ENCODE assay signal across 10 mouse cellular contexts in genomic region chrX:99568244-99568643, GRCm38 (mm10).
A peak's percentile ranks its signal among the peaks of the same experiment; 100 is the strongest.
DNase-seq lines count a peak whose midpoint lies in the region; ATAC-seq and TF ChIP-seq lines count a peak whose summit lies in the region.
"Had no signal": no experiment of that assay in that cellular context is flagged by ENCODE, and none has a peak within 500 bp of the region (broad histone marks: within the 10 kb centered on the region; RNA-seq: fewer than 3 reads in every experiment).

No protein-coding gene starts in this region.

- DNase-seq in heart, postnatal 4 days = no peak
- DNase-seq in embryonic facial prominence, embryonic 10.5 days (ENCODE audit: low spot score) = no peak
- DNase-seq in forebrain, postnatal 0 days = no peak
- no peak for DNase-seq in limb, embryonic 14.5 days (ENCODE audit: low spot score)
- DNase-seq in adrenal gland, adult 18-20 months (ENCODE audit: low spot score in 2 of 2) = no peak
- DNase-seq in layer of hippocampus, adult 9-11 months = no peak
- DNase-seq in liver, embryonic 11.5 days (ENCODE audit: low spot score) = no peak
- DNase-seq: kidney, adult 11 months had no signal

- no peaks in the 10 kb centered on the region for H3K9me3 ChIP-seq in heart, embryonic 14.5 days (ENCODE audit: control insufficient read depth, low read length)
- H3K9me3 ChIP-seq in embryonic facial prominence, embryonic 10.5 days = no peaks in the 10 kb centered on the region
- H3K9me3 ChIP-seq in forebrain, postnatal 0 days (ENCODE audit: low read length) = no peaks in the 10 kb centered on the region
- H3K9me3 ChIP-seq in limb, embryonic 14.5 days (ENCODE audit: control insufficient read depth, low read length) = no peaks in the 10 kb centered on the region
- no peaks in the 10 kb centered on the region for H3K9me3 ChIP-seq in liver, embryonic 11.5 days (ENCODE audit: control insufficient read depth, low read length)

- H3K4me1 ChIP-seq in heart, embryonic 14.5 days (ENCODE audit: control insufficient read depth in 2 of 2, insufficient read depth in 2 of 2, low read length in 2 of 2) = peaks cover 0 to 6% of the 10 kb centered on the region in 2 experiments; a peak in 1 of 4 replicates
- H3K4me1 ChIP-seq in embryonic facial prominence, embryonic 10.5 days = peaks cover 16% of the 10 kb centered on the region
- no peaks in the 10 kb centered on the region; the same call in 1 of the 2 replicates for H3K4me1 ChIP-seq in forebrain, postnatal 0 days (ENCODE audit: insufficient read depth)
- H3K4me1 ChIP-seq in limb, embryonic 14.5 days (ENCODE audit: control insufficient read depth, insufficient read depth, low read length) = 0 out of 2 replicates have a peak, but pooled peaks cover 7% of the 10 kb centered on the region
- no peaks in the 10 kb centered on the region for H3K4me1 ChIP-seq in liver, embryonic 11.5 days (replicated peaks; ENCODE audit: control insufficient read depth, insufficient read depth, low read length)

- TF ChIP-seq CTCF in forebrain, postnatal 0 days (IDR thresholded peaks at IDR 0.05; ENCODE audit: low read depth) = no peak

- 21% methylated on average over 10 of the region's 10 CpGs for WGBS in heart, embryonic 14.5 days
- WGBS in embryonic facial prominence, embryonic 10.5 days = 21% methylated on average over 10 of the region's 10 CpGs
- WGBS in forebrain, postnatal 0 days = 28% methylated on average over 10 of the region's 10 CpGs
- WGBS in limb, embryonic 14.5 days = 20% methylated on average over 10 of the region's 10 CpGs
- WGBS in liver, embryonic 11.5 days = 36% methylated on average over 9 of the region's 10 CpGs

- TF ChIP-seq POLR2A in limb, embryonic 14.5 days (IDR thresholded peaks at IDR 0.05; ENCODE audit: borderline replicate concordance, extremely low read depth, insufficient read depth, insufficient read length) = no peak

- H3K9ac ChIP-seq in heart, embryonic 14.5 days (ENCODE audit: low read length) = no peak overlapping the region
- no peak overlapping the region for H3K9ac ChIP-seq in forebrain, postnatal 0 days
- H3K9ac ChIP-seq in limb, embryonic 14.5 days (ENCODE audit: low read depth, low read length, severe bottlenecking) = no peak overlapping the region
- no peak overlapping the region for H3K9ac ChIP-seq in liver, embryonic 11.5 days (ENCODE audit: low read depth, low read length)

- no peaks in the 10 kb centered on the region for H3K36me3 ChIP-seq in heart, embryonic 14.5 days (ENCODE audit: control insufficient read depth, insufficient read depth, low read length)
- no peaks in the 10 kb centered on the region for H3K36me3 ChIP-seq in embryonic facial prominence, embryonic 10.5 days (replicated peaks)
- no peaks in the 10 kb centered on the region for H3K36me3 ChIP-seq in forebrain, postnatal 0 days (ENCODE audit: insufficient read depth)
- no peaks in the 10 kb centered on the region for H3K36me3 ChIP-seq in limb, embryonic 14.5 days (ENCODE audit: control insufficient read depth, insufficient read depth, low read length)
- H3K36me3 ChIP-seq in liver, embryonic 11.5 days (ENCODE audit: control insufficient read depth, insufficient read depth, low read length) = no peaks in the 10 kb centered on the region

- no peak overlapping the region for H3K27ac ChIP-seq in heart, embryonic 14.5 days (replicated peaks in 1 of 2; ENCODE audit: control insufficient read depth in 1 of 2, insufficient read depth in 1 of 2, low read depth in 2 of 2, low read length in 2 of 2)
- H3K27ac ChIP-seq in embryonic facial prominence, embryonic 10.5 days (replicated peaks) = peak overlapping the region; percentile 72; the same call in 1 of the 2 replicates
- H3K27ac ChIP-seq in forebrain, postnatal 0 days (ENCODE audit: low read depth, low read length) = peak overlapping the region; percentile 62; the same call in 1 of the 2 replicates
- H3K27ac ChIP-seq in limb, embryonic 14.5 days (replicated peaks; ENCODE audit: low read depth, low read length) = no peak overlapping the region
- no peak overlapping the region for H3K27ac ChIP-seq in liver, embryonic 11.5 days (ENCODE audit: low read depth, low read length)

- peak overlapping the region; percentile 56 for H3K4me2 ChIP-seq in heart, embryonic 14.5 days (ENCODE audit: low read length)
- peak overlapping the region; percentile 32; the same call in 1 of the 2 replicates for H3K4me2 ChIP-seq in forebrain, postnatal 0 days (ENCODE audit: low read depth)
- peak overlapping the region; percentile 35; the same call in 1 of the 2 replicates for H3K4me2 ChIP-seq in limb, embryonic 14.5 days (replicated peaks; ENCODE audit: low read depth, low read length, severe bottlenecking)
- no peak overlapping the region; the same call in 1 of the 2 replicates for H3K4me2 ChIP-seq in liver, embryonic 11.5 days

- H3K27me3 ChIP-seq in heart, embryonic 14.5 days (ENCODE audit: control insufficient read depth, insufficient read depth, low read length) = peaks cover 13% of the 10 kb centered on the region; the same call in 1 of the 2 replicates
- H3K27me3 ChIP-seq in embryonic facial prominence, embryonic 10.5 days (replicated peaks; ENCODE audit: low read depth, poor library complexity, severe bottlenecking) = peaks cover 100% of the 10 kb centered on the region
- H3K27me3 ChIP-seq in forebrain, postnatal 0 days (ENCODE audit: insufficient read depth, low read length) = no peaks in the 10 kb centered on the region; the same call in 1 of the 2 replicates
- H3K27me3 ChIP-seq in limb, embryonic 14.5 days (ENCODE audit: control insufficient read depth, insufficient read depth, low read length) = no peaks in the 10 kb centered on the region
- H3K27me3 ChIP-seq in liver, embryonic 11.5 days (replicated peaks; ENCODE audit: control insufficient read depth, insufficient read depth, low read length) = peaks cover 58% of the 10 kb centered on the region

- H3K4me3 ChIP-seq in heart, embryonic 14.5 days (ENCODE audit: control insufficient read depth in 1 of 2, insufficient read depth in 1 of 2, low read depth in 1 of 2, low read length in 2 of 2) = no peak overlapping the region
- H3K4me3 ChIP-seq in embryonic facial prominence, embryonic 10.5 days = peak overlapping the region; percentile 40
- H3K4me3 ChIP-seq in forebrain, postnatal 0 days (ENCODE audit: low read depth, low read length) = no peak overlapping the region
- H3K4me3 ChIP-seq in limb, embryonic 14.5 days (replicated peaks; ENCODE audit: low read length) = peak overlapping the region; percentile 10; the same call in 1 of the 2 replicates
- no peak overlapping the region for H3K4me3 ChIP-seq in liver, embryonic 11.5 days (ENCODE audit: low read depth, low read length)

- no peak for ATAC-seq in heart, embryonic 14.5 days (ENCODE audit: insufficient number of reproducible peaks, insufficient read depth, low FRiP score, low read depth)
- peak; percentile 51 for ATAC-seq in forebrain, postnatal 0 days
- ATAC-seq in limb, embryonic 14.5 days (ENCODE audit: low FRiP score, low read depth) = no peak
- ATAC-seq in liver, embryonic 11.5 days (replicated peaks; ENCODE audit: low FRiP score) = no peak
- ATAC-seq: Patski had no signal

Comparison
In these comparisons a context has a peak if more than half of its experiments do, and no peak if none do; other contexts are left out.
1. H3K27ac ChIP-seq: peak in embryonic facial prominence, embryonic 10.5 days (single experiment) and forebrain, postnatal 0 days (single experiment); none in heart, embryonic 14.5 days (0 of 2), limb, embryonic 14.5 days (single experiment) and liver, embryonic 11.5 days (single experiment).
2. H3K4me3 ChIP-seq: peak in embryonic facial prominence, embryonic 10.5 days (single experiment) and limb, embryonic 14.5 days (single experiment); none in heart, embryonic 14.5 days (0 of 2), forebrain, postnatal 0 days (single experiment) and liver, embryonic 11.5 days (single experiment).